Mouse (Mus musculus): ENCODE measurements at regions not wholly inside any gene's neighbourhood (a gene's known extent, or its start where the extent isn't known, plus 50 kb on each side); places are given as distances from the start of the nearest gene placed in this dataset.

DNA sequence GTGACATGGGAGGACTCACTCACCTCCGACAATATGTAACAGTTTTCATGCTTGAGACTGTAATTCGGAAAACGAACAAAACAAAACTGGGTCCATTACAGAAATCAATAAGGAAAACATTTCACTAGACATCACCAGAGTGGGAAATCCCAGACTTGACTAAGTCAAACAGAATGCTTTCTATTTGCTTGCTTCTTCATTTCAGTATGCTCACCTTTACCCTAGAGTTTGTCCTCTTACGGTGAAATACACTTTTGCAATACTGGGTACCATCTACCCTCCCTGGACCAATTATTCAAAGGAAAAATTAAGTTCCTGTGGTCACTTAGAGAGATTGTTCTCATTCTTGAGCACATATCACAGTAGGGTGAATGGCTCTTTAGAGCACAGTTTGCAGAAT, 613.4 kb upstream of the 4930412O13Rik start:
- no peak for DNase-seq (ENCODE audit: low spot score)

GRCm38 (mm10) chr2:9283441-9283840, 597.6 kb upstream of the 4930412O13Rik start:
- no peak for DNase-seq (ENCODE audit: low spot score)

DNA sequence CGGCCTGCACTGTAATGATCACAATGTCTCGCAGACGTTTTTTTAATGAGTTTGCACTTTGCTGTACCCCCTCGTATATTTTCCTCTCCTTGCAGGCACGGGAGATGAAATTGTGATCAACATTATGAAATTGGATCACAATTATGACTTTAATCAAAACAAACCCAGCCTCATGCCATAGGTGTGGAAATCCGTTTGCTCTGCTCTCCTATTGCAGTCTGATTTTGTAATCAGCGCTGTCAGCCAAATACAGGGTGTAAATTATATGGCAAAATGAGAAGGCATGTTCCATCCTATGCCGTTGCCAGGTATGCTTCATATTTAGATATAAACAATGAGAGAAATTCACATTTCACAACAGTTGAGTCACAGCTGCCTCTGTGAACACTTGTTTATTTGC, 595.3 kb upstream of the 4930412O13Rik start:
- no peak for DNase-seq (ENCODE audit: low spot score)

DNA sequence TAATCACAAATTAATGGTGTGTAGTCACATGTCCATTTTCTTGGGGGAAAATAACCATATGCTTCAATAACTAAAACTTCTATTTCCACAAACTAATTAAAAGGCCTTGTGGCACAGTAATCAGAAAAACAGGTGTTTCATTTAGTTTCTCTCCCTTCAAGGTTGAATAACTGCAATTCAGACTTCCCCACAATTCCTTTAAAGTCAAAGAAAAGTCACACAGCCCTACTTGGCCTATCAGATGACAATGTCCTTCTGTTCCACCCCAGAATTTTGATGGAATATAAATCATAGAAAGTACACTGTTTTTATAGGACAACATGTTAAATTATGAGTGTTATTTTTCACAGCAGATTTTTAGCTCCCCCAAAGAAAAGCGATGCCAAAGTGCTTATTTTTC, 594.0 kb upstream of the 4930412O13Rik start:
- DNase-seq (ENCODE audit: low spot score) = no peak

GRCm38 (mm10) chr2:9287623-9288022, 593.4 kb upstream of the 4930412O13Rik start:
- no peak for DNase-seq (ENCODE audit: low spot score)

DNA sequence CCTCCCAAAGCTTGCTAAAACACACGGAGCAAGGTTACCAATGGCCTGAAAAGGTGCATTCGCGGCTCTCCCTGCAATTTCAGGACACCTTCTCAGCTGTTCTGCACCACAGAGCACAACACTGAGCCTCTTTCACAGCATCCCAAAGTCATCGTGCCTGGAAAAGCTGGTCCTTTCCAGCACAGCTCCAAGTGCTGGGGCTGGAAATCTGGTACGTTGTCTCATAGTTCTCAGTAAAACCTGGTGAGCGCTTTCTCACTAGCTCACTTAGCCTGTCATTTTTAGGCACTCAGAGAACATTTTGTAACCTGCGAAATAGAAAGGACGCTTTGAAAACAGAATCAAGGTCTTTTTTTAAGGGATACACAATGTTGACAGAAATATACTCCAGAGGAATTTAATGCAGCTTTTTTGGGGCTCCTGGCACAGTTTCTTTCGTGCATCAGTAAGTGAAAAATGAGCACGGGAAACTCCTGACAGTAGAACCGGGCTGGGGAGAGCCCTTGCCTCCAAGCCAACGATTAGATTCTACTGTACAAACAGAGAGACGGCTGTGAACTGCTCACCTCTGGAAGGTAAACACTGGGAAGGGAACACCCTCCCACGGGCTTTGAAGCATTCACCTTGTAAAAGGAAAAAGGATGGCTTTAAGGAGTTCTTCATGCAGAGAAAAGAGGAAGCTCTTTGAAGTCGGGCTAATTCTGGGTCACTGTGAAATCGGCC, 549.3 kb upstream of the 4930412O13Rik start:
- DNase-seq (ENCODE audit: low spot score) = no peak

DNA sequence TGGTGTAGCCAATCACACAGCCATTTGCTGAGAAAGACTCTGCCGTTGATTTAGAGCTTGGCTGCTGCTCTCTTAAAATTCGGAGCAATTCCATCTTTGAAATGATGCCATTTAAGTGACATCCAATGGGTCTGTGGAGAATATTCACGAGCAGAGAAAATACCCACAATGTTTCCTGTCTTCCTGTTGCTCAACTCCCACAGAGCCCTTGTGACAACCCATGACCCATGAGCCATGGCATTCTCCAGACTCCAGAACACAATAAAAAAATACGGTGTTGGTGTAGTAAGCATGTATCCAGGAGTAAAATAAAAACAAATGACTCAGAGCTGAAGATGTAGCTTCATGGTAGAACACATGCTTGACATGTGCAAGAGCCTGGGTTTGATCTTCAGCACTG, 532.1 kb upstream of the 4930412O13Rik start:
- DNase-seq (ENCODE audit: low spot score) = no peak

DNA sequence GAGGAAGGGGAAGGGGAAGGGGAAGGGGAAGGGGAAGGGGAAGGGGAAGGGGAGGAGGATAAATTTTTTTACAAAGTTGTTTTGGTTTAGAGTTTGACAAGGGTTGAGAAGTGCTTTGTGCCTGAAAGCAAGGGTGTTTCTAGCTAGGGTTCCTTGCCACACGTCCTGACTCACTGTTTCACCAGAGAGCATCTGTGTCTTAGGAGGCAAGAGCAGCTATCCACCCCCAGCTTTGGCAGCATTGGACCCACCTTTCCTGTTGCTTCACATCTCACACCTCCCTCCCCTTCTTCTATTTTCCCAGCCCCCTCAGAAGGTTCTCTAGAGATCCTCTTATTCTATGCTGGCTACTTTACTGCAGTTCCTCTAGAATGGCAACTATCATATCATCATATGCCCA, 531.1 kb upstream of the 4930412O13Rik start:
- DNase-seq (ENCODE audit: low spot score) = no peak

DNA sequence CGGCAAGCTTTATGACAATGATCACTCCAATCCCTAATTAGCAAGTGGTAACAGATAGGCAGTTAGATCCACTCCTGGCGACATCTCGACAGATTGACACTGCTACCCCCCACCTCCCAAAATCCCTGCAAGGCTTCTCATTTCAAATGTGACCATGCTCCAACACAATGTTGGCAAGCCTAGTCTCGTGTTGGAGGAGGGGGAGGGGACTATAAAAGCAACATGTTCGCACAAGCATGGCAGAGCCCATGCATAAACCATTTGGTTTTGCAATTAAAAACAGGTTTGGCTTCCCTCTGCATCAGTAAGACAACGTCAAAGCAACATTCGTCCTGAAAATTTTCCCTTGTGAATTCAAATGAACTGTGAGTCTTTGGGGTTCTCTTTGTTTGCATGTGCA, 528.9 kb upstream of the 4930412O13Rik start:
- peak; percentile 32 for DNase-seq (ENCODE audit: low spot score)

DNA sequence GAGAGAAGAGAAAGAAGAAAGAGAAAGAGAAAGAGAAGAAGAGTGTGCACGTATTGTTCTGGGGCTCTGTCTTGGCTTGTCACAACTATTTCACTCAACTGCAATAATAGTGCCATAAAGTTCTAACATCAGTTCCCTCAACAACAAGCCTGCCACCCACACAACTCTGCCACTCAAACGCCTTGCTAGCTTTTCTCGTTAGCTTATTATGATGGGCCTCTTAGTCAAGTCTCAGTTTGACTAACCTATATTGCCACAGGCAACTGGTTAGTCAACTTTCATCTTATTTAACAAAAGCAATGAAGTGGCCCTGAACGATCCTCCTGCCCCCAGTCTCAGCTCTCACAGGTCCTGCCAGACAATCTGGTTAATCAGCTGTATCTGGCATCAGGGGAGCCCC, 521.0 kb upstream of the 4930412O13Rik start:
- DNase-seq (ENCODE audit: low spot score) = no peak

GRCm38 (mm10) chr2:9367801-9368584, 513.1 kb upstream of the 4930412O13Rik start:
- DNase-seq (ENCODE audit: low spot score) = no peak

GRCm38 (mm10) chr2:9369572-9369971, 511.5 kb upstream of the 4930412O13Rik start:
- no peak for DNase-seq (ENCODE audit: low spot score)

- no peak for DNase-seq (ENCODE audit: low spot score)
Measured at GRCm38 (mm10) chr2:9386566-9386965, 494.5 kb upstream of the 4930412O13Rik start.

- DNase-seq (ENCODE audit: low spot score) = no peak
Measured at GRCm38 (mm10) chr2:9388058-9388457, 493.0 kb upstream of the 4930412O13Rik start.

- DNase-seq (ENCODE audit: low spot score) = no peak
Measured at GRCm38 (mm10) chr2:9395379-9395999, 485.6 kb upstream of the 4930412O13Rik start.

- no peak for DNase-seq (ENCODE audit: low spot score)
Measured at GRCm38 (mm10) chr2:9401461-9401860, 479.6 kb upstream of the 4930412O13Rik start.

DNA sequence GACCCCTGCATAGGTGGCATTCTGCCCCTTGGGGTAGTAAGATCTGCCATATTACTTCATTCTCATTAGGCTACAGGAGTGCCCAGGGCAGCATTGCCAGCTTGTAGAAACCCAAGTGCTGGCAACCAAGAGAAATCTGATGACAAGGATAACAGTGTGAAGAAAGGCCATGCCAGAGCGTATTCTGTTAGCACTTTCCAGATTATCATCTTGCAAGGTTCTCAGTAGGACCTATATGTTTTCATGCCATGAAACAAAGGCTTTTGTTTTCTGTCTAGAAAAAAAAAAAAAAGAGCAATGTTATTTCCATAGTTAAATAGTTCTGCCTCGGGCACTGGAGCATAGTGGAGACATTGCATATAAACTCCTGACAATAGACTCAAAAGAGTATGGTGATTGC, 478.8 kb upstream of the 4930412O13Rik start:
- no peak for DNase-seq (ENCODE audit: low spot score)

DNA sequence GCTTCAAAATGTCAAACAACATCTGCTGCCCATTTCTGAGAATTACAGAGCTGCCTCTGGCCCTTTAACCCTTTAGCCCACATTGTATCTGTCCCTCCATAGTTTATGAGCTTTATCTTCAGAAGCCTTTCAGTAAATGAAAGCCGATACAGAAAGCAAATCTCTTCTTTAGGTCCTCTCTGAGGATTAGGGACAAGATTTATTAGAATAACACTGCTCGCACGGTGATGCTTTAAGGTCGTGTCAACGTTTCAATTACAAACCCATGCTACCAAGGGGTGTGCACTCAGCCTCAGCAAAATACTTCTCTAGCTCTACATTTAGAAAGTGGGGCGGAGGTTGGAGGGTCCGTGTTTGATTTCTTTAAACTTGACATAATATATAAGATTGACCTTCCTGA, 472.0 kb upstream of the 4930412O13Rik start:
- no peak for DNase-seq (ENCODE audit: low spot score)

DNA sequence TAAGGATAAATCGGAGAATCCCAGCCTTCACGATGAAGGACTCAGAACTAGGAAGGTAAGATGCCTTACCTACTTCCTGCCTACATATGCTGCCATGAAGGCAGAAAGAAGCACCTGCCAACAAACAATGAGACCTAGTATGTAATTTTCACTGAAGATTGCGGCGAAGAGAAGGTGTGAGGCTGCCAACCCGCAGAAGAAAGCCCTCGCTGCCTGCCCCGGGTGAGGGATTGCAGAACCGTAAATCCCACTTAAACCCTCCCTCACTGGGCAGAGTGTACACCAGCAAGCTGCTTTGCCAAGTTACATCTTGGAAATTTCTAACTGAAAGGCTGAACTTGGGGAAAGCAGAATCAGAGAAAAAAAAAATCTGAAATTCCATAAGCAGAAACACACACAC, 458.4 kb upstream of the 4930412O13Rik start:
- DNase-seq (ENCODE audit: low spot score) = no peak

- no peak for DNase-seq (ENCODE audit: low spot score)
Measured at GRCm38 (mm10) chr2:9423534-9423933, 457.5 kb upstream of the 4930412O13Rik start.

GRCm38 (mm10) chr2:9433110-9433940, 447.7 kb upstream of the 4930412O13Rik start:
- no peak for DNase-seq (ENCODE audit: low spot score)
